Mouse (Mus musculus): ENCODE measurements around the gene Hlcs.

GRCm38 (mm10) chr16:94314626-94315025, 1.3 kb upstream of the Hlcs start:
- TF ChIP-seq POLR2A (IDR thresholded peaks at IDR 0.05; ENCODE audit: borderline replicate concordance, insufficient read depth, low read length): no peak
- TF ChIP-seq CTCF (IDR thresholded peaks at IDR 0.05; ENCODE audit: borderline replicate concordance, insufficient read depth, low read depth, low read length): no peak

Measured in cerebellum, adult 2 months (tissue).